Mouse (Mus musculus) MEL (cell line): ENCODE results near the gene Slc12a8.

ENCODE experiments used
- CTCF ChIP-seq, 3 experiments: IDR thresholded peaks in 2 of 3; conservative IDR thresholded peaks in 1 of 3; 2 replicates each; pipeline ENCODE4 v1.5.1; 2011 to 2012; ENCODE audit warnings: low read length in 3 of 3, low read depth in 2 of 3, mild to moderate bottlenecking in 2 of 3, improper control_type of control experiment in 1 of 3, inconsistent platforms in 1 of 3, mixed read lengths in 1 of 3, moderate library complexity in 1 of 3; ENCODE audit not compliant: control insufficient read depth in 1 of 3, insufficient read depth in 1 of 3, poor library complexity in 1 of 3, severe bottlenecking in 1 of 3
- EP300 ChIP-seq, 2 experiments: IDR thresholded peaks; 2 replicates each; pipeline ENCODE4 v1.6.1; 2011; ENCODE audit warnings: improper control_type of control experiment in 2 of 2, low read length in 2 of 2, low read depth in 1 of 2, mild to moderate bottlenecking in 1 of 2
- MAX ChIP-seq: IDR thresholded peaks from 2 replicates; pipeline ENCODE4 v1.6.1; 2011; ENCODE audit warnings: low read length, improper control_type of control experiment
- MAZ ChIP-seq: IDR thresholded peaks from 2 replicates; pipeline ENCODE4 v1.6.1; 2012; ENCODE audit warnings: low read depth, mild to moderate bottlenecking, inconsistent platforms, low read length, improper control_type of control experiment
- MEF2A ChIP-seq: IDR thresholded peaks from 2 replicates; pipeline ENCODE4 v1.6.1; 2014; ENCODE audit warnings: low read depth, mild to moderate bottlenecking, inconsistent platforms, low read length, improper control_type of control experiment; ENCODE audit not compliant: poor library complexity, insufficient replicate concordance, severe bottlenecking; ENCODE audit errors: extremely low read depth
- MYB ChIP-seq: IDR thresholded peaks from 2 replicates; pipeline ENCODE4 v1.6.1; 2011; ENCODE audit warnings: mild to moderate bottlenecking, low read depth, low read length, improper control_type of control experiment
- POLR2A ChIP-seq, 2 experiments: IDR thresholded peaks; 2 replicates each; pipeline ENCODE4 v1.6.1; 2011 to 2012; ENCODE audit warnings: low read length in 2 of 2, mild to moderate bottlenecking in 2 of 2, control low read depth in 1 of 2, improper control_type of control experiment in 1 of 2, low read depth in 1 of 2, moderate library complexity in 1 of 2; ENCODE audit not compliant: control insufficient read depth in 1 of 2, insufficient read depth in 1 of 2, poor library complexity in 1 of 2
- ZC3H11A ChIP-seq: IDR thresholded peaks from 2 replicates; pipeline ENCODE4 v1.6.1; 2012; ENCODE audit warnings: low read depth, mild to moderate bottlenecking, inconsistent platforms, low read length, improper control_type of control experiment

- no peak for TF ChIP-seq POLR2A (IDR thresholded peaks at IDR 0.05; ENCODE audit: control insufficient read depth in 1 of 2, insufficient read depth in 1 of 2, low read depth in 1 of 2, low read length in 2 of 2, poor library complexity in 1 of 2)
- TF ChIP-seq EP300 (IDR thresholded peaks at IDR 0.05; ENCODE audit: low read depth in 1 of 2, low read length in 2 of 2): no peak
- no peak for TF ChIP-seq MEF2A
- TF ChIP-seq ZC3H11A: no peak
- no peak for TF ChIP-seq MAX
- TF ChIP-seq MAZ: no peak
- TF ChIP-seq CTCF (IDR thresholded peaks at IDR 0.05 in 2 of 3, conservative IDR thresholded peaks at IDR 0.05 in 1 of 3; ENCODE audit: control insufficient read depth in 1 of 3, insufficient read depth in 1 of 3, low read depth in 2 of 3, low read length in 3 of 3, poor library complexity in 1 of 3, severe bottlenecking in 1 of 3): no peak
- TF ChIP-seq MYB: no peak
Measured at GRCm38 (mm10) chr16:33566467-33566866, 49.3 kb downstream of the Slc12a8 start.
